Mouse (Mus musculus): Measurements from ENCODE around the gene Vamp1. TPM values are rescaled to one million over a fixed set of nuclear protein-coding genes. Genes with fewer than 3 reads are reported as not detected.
"Not testable (repeated sequence)": the region's sequence is repeated elsewhere in the genome, so short reads cannot be mapped to it uniquely, and the experiment has no call there.

Vamp1 gene
- polyA plus RNA-seq, 1 experiment: 312 TPM

DNA sequence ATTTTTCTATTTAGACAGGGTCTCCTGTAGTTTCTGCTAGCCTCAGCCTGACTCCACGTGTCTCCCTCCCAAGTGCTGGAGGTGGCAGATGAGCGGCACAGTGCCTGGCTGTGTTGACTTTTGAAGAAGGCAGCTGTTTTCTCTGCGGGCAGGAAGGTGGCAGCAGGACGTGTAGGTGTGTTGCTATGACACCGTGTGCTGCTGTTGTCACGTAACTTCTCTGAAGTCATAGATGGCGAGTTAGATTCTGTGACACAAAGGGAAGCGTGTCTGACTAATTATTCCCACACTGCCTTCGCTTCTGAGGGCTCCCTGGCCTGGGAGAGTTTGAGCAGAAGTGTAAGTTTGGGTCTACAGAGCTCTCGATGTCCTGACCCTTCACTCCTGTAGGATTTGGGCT lies 49.9 kb downstream of the Vamp1 start:
- Histone ChIP-seq H3K4me1 (ENCODE audit: control insufficient read depth, insufficient read depth, low read length) (peaks cover 3% of the 10 kb centered on the region; the same call in 1 of the 2 replicates), H3K4me3 (ENCODE audit: insufficient read depth, low read depth, low read length) (no peak overlapping the region), H3K27ac (ENCODE audit: insufficient read depth, low read depth, low read length) (no peak overlapping the region)
- TF ChIP-seq CTCF (IDR thresholded peaks at IDR 0.05; ENCODE audit: insufficient read depth, low read depth, low read length) (no peak), POLR2A (IDR thresholded peaks at IDR 0.05; ENCODE audit: insufficient read depth, low read depth, low read length) (no peak)
- WGBS: 43% methylated on average over 10 of the region's 10 CpGs

DNA sequence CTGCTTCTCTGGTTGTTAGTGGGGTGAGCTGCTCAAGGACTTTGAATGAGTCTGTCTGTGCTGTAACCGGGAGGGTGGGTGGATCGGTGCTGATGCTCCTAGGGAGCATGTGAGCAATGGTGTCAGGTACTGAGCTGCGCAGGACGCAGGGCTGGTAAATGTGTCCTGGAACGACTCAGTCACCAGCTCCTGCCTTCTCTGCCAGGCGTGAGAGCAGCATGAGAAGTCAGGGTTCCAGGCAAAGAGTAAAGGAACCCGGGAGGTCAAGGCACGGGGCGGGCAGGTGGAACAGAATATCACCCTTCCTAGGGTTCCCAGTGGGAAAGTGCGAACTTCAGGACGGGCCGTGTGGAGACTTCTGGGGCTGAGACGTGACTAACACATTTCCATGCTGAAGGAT lies 50.7 kb downstream of the Vamp1 start:
- Histone ChIP-seq H3K4me1 (ENCODE audit: control insufficient read depth, insufficient read depth, low read length) (peaks cover 3% of the 10 kb centered on the region; the same call in 1 of the 2 replicates), H3K27ac (ENCODE audit: insufficient read depth, low read depth, low read length) (no peak overlapping the region), H3K4me3 (ENCODE audit: insufficient read depth, low read depth, low read length) (no peak overlapping the region)
- TF ChIP-seq POLR2A (IDR thresholded peaks at IDR 0.05; ENCODE audit: insufficient read depth, low read depth, low read length) (no peak), CTCF (IDR thresholded peaks at IDR 0.05; ENCODE audit: insufficient read depth, low read depth, low read length) (no peak)
- WGBS: 77% methylated on average over 13 of the region's 13 CpGs

DNA sequence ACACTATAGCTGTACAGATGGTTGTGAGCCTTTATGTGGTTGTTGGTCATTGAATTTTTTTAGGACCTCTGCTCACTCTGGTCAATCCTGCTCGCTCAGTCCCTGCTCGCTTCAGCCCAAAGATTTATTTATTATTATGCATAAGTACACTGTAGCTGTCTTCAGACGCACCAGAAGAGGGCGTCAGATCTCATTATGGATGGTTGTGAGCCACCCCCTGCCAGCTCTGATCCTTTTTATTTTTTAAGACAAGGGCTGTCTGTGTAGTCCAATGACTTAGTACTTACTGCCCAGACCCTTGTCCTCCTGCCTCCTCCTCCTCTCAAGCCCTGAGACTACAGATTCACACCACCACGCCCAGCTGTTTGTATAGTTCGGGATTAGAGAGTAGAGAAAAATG lies 51.2 kb downstream of the Vamp1 start:
- H3K27ac ChIP-seq (ENCODE audit: insufficient read depth, low read depth, low read length): not testable (repeated sequence)
- WGBS: 52% methylated on average over 6 of the region's 6 CpGs

DNA sequence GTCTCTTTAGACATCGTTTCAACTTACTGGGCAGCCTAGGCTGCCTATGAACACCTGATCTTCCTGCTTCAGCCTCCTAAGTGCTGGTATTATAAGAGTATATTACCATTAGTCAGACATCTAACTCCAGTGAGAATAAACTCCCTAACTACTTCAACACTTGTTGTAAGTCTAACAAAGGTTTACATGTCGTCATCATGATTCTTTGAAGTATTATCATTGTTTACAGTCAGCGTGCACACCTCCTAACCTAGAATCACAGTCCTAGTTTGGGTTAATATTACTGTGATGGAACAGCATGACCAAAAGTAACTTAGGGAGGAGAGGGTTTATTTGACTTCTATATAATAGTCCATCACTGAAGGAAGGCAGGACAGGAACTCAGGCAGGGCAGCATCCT lies 52.1 kb downstream of the Vamp1 start:
- Histone ChIP-seq H3K4me3 (ENCODE audit: insufficient read depth, low read depth, low read length) (no peak overlapping the region), H3K27ac (ENCODE audit: insufficient read depth, low read depth, low read length) (no peak overlapping the region), H3K4me1 (ENCODE audit: control insufficient read depth, insufficient read depth, low read length) (peaks cover 9% of the 10 kb centered on the region)
- TF ChIP-seq POLR2A (IDR thresholded peaks at IDR 0.05; ENCODE audit: insufficient read depth, low read depth, low read length) (no peak), CTCF (IDR thresholded peaks at IDR 0.05; ENCODE audit: insufficient read depth, low read depth, low read length) (no peak)
- WGBS: 79% methylated on average over 3 of the region's 3 CpGs

More for the DNA sequence above, 51.2 kb downstream of the Vamp1 start:
- not testable (repeated sequence) for H3K4me3 ChIP-seq (ENCODE audit: insufficient read depth, low read depth, low read length); H3K4me1 ChIP-seq (ENCODE audit: control insufficient read depth, insufficient read depth, low read length)

DNA sequence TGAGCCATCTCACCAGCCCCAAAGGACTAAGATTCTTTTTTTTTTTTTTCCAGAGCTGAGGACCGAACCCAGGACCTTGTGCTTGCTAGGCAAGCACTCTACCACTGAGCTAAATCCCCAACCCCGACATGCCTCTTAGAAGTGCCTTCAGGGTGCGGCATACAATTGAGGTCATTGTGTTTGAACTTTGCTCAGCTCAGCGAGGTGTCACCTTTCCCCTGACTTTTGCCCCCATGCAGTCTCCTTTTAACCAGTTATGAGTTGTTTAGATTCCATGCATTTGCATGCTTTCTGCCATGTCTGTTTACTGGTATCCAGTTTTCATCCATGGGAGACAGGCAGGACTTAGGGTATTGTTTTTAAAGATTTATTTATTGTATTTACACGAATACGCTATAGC lies 53.4 kb downstream of the Vamp1 start:
- Histone ChIP-seq H3K4me1 (ENCODE audit: control insufficient read depth, insufficient read depth, low read length) (peaks cover 9% of the 10 kb centered on the region), H3K4me3 (ENCODE audit: insufficient read depth, low read depth, low read length) (no peak overlapping the region), H3K27ac (ENCODE audit: insufficient read depth, low read depth, low read length) (no peak overlapping the region)
- WGBS: 53% methylated on average over 6 of the region's 6 CpGs
- TF ChIP-seq POLR2A (IDR thresholded peaks at IDR 0.05; ENCODE audit: insufficient read depth, low read depth, low read length): no peak
- no peak for TF ChIP-seq CTCF (IDR thresholded peaks at IDR 0.05; ENCODE audit: insufficient read depth, low read depth, low read length)

DNA sequence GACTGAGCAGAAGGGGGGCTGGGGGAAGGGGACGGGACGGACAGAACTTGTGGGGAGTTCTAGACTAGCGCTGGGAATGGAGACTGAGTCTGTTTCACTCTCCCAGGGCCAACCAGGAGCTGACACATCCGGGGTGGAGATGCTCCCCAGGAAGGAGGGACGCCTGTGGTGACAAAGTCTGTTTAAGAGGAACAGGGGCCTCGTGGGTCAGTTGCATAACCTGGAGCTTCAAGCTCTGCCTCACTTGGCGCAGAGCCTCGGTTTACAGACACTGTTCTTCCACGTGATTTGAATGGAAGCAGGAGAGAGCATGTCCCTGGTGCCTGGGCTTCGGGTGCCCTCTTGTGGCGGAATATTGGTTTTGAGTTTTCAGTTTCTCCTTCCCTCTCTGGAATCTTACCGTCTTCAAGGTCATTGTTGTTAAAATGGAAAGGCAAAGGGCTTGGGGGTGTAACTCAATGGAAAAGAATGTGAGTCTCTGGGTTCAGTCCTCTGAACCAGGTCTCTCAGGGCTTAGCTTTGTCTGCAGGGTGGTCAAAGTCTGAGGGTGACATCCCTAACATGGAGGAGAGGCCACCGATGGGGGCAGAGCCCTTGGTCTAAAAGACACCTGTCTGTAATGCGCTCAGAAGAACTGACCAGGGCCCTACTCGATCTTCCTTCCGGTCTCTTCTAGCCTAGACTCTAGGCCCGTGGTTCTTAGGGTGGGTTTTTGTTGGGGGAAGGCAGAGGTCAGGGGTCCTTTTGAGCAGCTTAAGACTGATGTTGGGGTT lies 56.3 kb downstream of the Vamp1 start:
- Histone ChIP-seq H3K4me3 (ENCODE audit: insufficient read depth, low read depth, low read length) (peak overlapping the region; percentile 16), H3K27ac (ENCODE audit: insufficient read depth, low read depth, low read length) (no peak overlapping the region)
- 17% methylated on average over 17 of the region's 17 CpGs for WGBS

DNA sequence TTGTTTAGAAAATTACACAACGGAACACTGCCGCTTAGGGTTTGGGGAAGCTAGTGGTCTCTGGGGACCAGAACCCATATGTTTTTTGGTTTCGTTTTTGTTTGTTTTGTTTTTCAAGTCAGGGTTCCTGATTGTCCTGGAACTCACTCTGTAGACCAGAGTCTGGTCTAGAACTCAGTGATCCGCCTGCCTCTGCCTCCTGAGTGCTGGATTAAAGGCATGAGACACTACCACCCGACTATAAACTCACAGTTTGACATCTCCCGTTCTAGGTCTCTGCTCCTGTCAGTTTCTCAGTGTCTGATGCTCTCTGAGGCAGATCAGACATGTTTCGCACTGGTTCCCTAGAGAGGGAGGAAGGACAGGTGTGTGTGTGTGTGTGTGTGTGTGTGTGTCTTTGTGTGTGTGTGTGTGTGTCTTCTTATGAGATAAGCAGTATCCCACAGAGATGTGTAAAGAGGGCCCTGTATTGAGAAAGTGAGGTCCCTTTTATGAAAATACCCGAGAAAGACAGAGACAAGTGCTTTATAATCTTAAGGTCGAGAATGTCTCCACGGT lies 57.0 kb downstream of the Vamp1 start:
- Histone ChIP-seq H3K27ac (ENCODE audit: insufficient read depth, low read depth, low read length) (no peak overlapping the region), H3K4me3 (ENCODE audit: insufficient read depth, low read depth, low read length) (no peak overlapping the region), H3K4me1 (ENCODE audit: control insufficient read depth, insufficient read depth, low read length) (peaks cover 6% of the 10 kb centered on the region)
- TF ChIP-seq POLR2A (IDR thresholded peaks at IDR 0.05; ENCODE audit: insufficient read depth, low read depth, low read length): no peak
- TF ChIP-seq CTCF (IDR thresholded peaks at IDR 0.05; ENCODE audit: insufficient read depth, low read depth, low read length): no peak
- WGBS: 78% methylated on average over 10 of the region's 10 CpGs

More for the DNA sequence above, 56.3 kb downstream of the Vamp1 start:
- TF ChIP-seq CTCF (IDR thresholded peaks at IDR 0.05; ENCODE audit: insufficient read depth, low read depth, low read length) (no peak; the same call in 1 of the 2 replicates), POLR2A (IDR thresholded peaks at IDR 0.05; ENCODE audit: insufficient read depth, low read depth, low read length) (no peak)
- peaks cover 6% of the 10 kb centered on the region for H3K4me1 ChIP-seq (ENCODE audit: control insufficient read depth, insufficient read depth, low read length)

DNA sequence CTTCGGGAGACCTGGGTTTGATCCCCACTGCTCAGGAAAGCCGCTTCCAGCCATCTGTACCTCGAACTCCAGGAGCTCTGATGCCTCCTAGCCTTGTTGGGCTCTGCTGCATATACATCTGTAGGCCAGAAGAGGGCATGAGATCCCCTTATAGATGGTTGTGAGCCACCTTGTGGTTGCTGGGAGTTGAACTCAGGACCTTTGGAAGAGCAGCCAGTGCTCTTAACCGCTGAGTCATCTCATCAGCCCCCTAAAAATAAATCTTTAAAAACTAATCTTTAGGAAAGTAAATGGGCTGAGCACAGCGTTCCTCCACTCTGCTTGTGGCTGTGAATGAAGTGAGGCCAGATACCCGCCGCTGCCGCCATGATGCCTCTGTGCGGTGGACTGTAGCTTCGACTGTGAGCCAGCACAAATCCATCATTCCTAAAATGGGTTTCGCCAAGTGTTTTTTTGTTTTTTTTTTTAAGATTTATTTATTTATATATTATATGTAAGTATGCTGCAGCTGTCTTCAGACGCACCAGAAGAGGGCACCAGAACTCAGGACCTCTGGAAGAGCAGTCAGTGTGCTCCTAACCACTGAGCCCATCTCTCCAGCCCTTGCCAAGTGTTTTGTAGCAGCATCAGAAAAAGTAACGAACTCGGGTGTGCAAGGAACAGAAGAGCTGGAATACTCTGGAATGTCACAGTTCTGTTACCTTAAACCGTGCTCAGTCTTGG lies 59.7 kb downstream of the Vamp1 start:
- TF ChIP-seq POLR2A (IDR thresholded peaks at IDR 0.05; ENCODE audit: insufficient read depth, low read depth, low read length) (no peak), CTCF (IDR thresholded peaks at IDR 0.05; ENCODE audit: insufficient read depth, low read depth, low read length) (peak; percentile 11; the same call in 1 of the 2 replicates)
- Histone ChIP-seq H3K4me1 (ENCODE audit: control insufficient read depth, insufficient read depth, low read length) (peaks cover 6% of the 10 kb centered on the region), H3K4me3 (ENCODE audit: insufficient read depth, low read depth, low read length) (no peak overlapping the region), H3K27ac (ENCODE audit: insufficient read depth, low read depth, low read length) (no peak overlapping the region)
- 51% methylated on average over 15 of the region's 15 CpGs for WGBS

DNA sequence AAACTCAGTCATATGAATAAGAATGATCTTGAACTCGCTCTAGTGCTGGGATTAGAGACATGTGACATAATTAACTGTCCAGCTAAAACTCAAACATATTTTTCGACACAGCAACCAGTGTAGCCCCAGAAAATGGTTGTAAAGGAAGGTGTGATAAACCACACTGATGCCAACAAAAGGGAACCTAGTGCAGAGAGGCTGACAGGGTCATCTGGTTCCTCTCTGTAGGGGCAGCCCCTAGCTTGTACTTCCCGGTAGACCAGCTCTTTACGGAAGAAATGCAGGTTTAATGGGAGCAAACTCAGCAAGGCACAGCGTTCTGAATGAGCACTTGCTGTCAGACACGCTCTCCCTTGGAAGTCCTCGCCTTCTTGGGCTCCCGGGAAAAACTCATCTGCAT lies 64.4 kb downstream of the Vamp1 start:
- WGBS: 64% methylated on average over 8 of the region's 8 CpGs
- Histone ChIP-seq H3K27ac (ENCODE audit: insufficient read depth, low read depth, low read length) (no peak overlapping the region), H3K4me3 (ENCODE audit: insufficient read depth, low read depth, low read length) (no peak overlapping the region)

DNA sequence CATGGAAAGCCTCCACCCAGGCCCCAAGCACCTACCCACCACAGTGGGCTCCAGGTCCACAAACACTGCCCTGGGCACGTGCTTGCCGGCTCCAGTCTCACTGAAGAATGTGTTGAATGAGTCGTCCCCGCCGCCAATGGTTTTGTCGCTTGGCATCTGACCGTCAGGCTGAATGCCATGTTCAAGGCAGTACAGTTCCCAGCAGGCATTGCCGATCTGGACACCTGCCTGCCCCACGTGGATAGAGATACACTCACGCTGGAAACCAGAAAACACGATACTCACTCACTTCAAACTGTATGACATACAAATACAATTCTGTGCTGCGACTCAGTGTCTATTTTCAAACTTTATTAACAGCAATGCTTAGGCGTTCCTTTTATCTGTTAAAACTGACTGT lies 67.4 kb downstream of the Vamp1 start:
- not testable (repeated sequence) for H3K4me1 ChIP-seq (ENCODE audit: control insufficient read depth, insufficient read depth, low read length); H3K27ac ChIP-seq (ENCODE audit: insufficient read depth, low read depth, low read length); H3K4me3 ChIP-seq (ENCODE audit: insufficient read depth, low read depth, low read length)
- WGBS: 85% methylated on average over 13 of the region's 13 CpGs

More for the DNA sequence above, 64.4 kb downstream of the Vamp1 start:
- TF ChIP-seq POLR2A (IDR thresholded peaks at IDR 0.05; ENCODE audit: insufficient read depth, low read depth, low read length) (no peak), CTCF (IDR thresholded peaks at IDR 0.05; ENCODE audit: insufficient read depth, low read depth, low read length) (no peak)
- no peaks in the 10 kb centered on the region for H3K4me1 ChIP-seq (ENCODE audit: control insufficient read depth, insufficient read depth, low read length)

Measured in olfactory bulb, adult 2 months (tissue).